Mouse (Mus musculus): Measurements from ENCODE around the gene Gm4763.
"Not testable (repeated sequence)": the region's sequence is repeated elsewhere in the genome, so short reads cannot be mapped to it uniquely, and the experiment has no call there.

Gm4763 gene

GRCm38 (mm10) chr7:24726808-24727207, at the start of gene Gm4763:
Gene Gm4763 (minus strand): TSS chr7:24726908.
- DNase-seq (ENCODE audit: low read depth, low spot score): not testable (repeated sequence)

- no peak for DNase-seq (ENCODE audit: low read depth, low spot score)
Observed at GRCm38 (mm10) chr7:24776145-24776544, 49.4 kb upstream of the Gm4763 start.

GRCm38 (mm10) chr7:24773942-24774535, 47.3 kb upstream of the Gm4763 start:
- no peak for DNase-seq (ENCODE audit: low read depth, low spot score)

GRCm38 (mm10) chr7:24771361-24771760, 44.7 kb upstream of the Gm4763 start:
- no peak for DNase-seq (ENCODE audit: low read depth, low spot score)

- DNase-seq (ENCODE audit: low read depth, low spot score): peak; percentile 58
Observed at GRCm38 (mm10) chr7:24762574-24762973, 35.9 kb upstream of the Gm4763 start.

- DNase-seq (ENCODE audit: low read depth, low spot score): no peak
Observed at GRCm38 (mm10) chr7:24761161-24761560, 34.5 kb upstream of the Gm4763 start.

GRCm38 (mm10) chr7:24760211-24760610, 33.5 kb upstream of the Gm4763 start, which contains the start of gene Cd177:
Gene Cd177 (minus strand): TSS chr7:24760311.
- DNase-seq (ENCODE audit: low read depth, low spot score): no peak

GRCm38 (mm10) chr7:24758520-24758919, 31.8 kb upstream of the Gm4763 start:
- DNase-seq (ENCODE audit: low read depth, low spot score): peak; percentile 56

GRCm38 (mm10) chr7:24753476-24753875, 26.8 kb upstream of the Gm4763 start:
- DNase-seq (ENCODE audit: low read depth, low spot score): no peak

GRCm38 (mm10) chr7:24751610-24752009, 24.9 kb upstream of the Gm4763 start:
- no peak for DNase-seq (ENCODE audit: low read depth, low spot score)

GRCm38 (mm10) chr7:24750695-24751094, 24.0 kb upstream of the Gm4763 start:
- no peak for DNase-seq (ENCODE audit: low read depth, low spot score)

GRCm38 (mm10) chr7:24735970-24736670, 9.4 kb upstream of the Gm4763 start:
- DNase-seq (ENCODE audit: low read depth, low spot score): peak; percentile 43

- no peak for DNase-seq (ENCODE audit: low read depth, low spot score)
Observed at GRCm38 (mm10) chr7:24715039-24715438, 11.7 kb downstream of the Gm4763 start.

GRCm38 (mm10) chr7:24708832-24709292, 17.8 kb downstream of the Gm4763 start, which contains the start of gene BC049730:
Gene BC049730 (plus strand): TSS chr7:24709242.
- no peak for DNase-seq (ENCODE audit: low read depth, low spot score)

GRCm38 (mm10) chr7:24702841-24703240, 23.9 kb downstream of the Gm4763 start:
- DNase-seq (ENCODE audit: low read depth, low spot score): not testable (repeated sequence)

GRCm38 (mm10) chr7:24697891-24698290, 28.8 kb downstream of the Gm4763 start:
- DNase-seq (ENCODE audit: low read depth, low spot score): not testable (repeated sequence)

- not testable (repeated sequence) for DNase-seq (ENCODE audit: low read depth, low spot score)
Observed at GRCm38 (mm10) chr7:24692693-24693092, 34.0 kb downstream of the Gm4763 start.

- DNase-seq (ENCODE audit: low read depth, low spot score): not testable (repeated sequence)
Observed at GRCm38 (mm10) chr7:24687519-24687918, 39.2 kb downstream of the Gm4763 start.

- DNase-seq (ENCODE audit: low read depth, low spot score): peak; percentile 43
Observed at GRCm38 (mm10) chr7:24684121-24684520, 42.6 kb downstream of the Gm4763 start.

GRCm38 (mm10) chr7:24676575-24676974, 50.1 kb downstream of the Gm4763 start, which contains the start of gene Tex101:
Gene Tex101 (minus strand): TSS chr7:24676675.
- DNase-seq (ENCODE audit: low read depth, low spot score): no peak

- no peak for DNase-seq (ENCODE audit: low read depth, low spot score)
Observed at GRCm38 (mm10) chr7:24671944-24672439, 54.7 kb downstream of the Gm4763 start.

All from A20 (cell line).